Mouse (Mus musculus): ENCODE measurements at regions not wholly inside any gene's neighbourhood (a gene's known extent, or its start where the extent isn't known, plus 50 kb on each side); places are given as distances from the start of the nearest gene placed in this dataset.

GRCm38 (mm10) chr16:29903510-29903909, 160.7 kb upstream of the Hes1 start:
- TF ChIP-seq CTCF (IDR thresholded peaks at IDR 0.05; ENCODE audit: low read depth, low read length) = no peak
- TF ChIP-seq POLR2A (IDR thresholded peaks at IDR 0.05; ENCODE audit: extremely low read depth, insufficient read depth, low read length) = no peak
